Mouse (Mus musculus) MEL-GATA-1-ER (cell line): ENCODE results near the gene Ugt1a6b.
A peak's percentile ranks its signal among the peaks of the same experiment; 100 is the strongest.

Source experiments
- DNase-seq: peaks from one replicate; pipeline ENCODE4 v3.0.0-alpha.2; 2012; ENCODE audit warnings: low read depth; ENCODE audit errors: extremely low read depth

Gene Ugt1a6b

DNA sequence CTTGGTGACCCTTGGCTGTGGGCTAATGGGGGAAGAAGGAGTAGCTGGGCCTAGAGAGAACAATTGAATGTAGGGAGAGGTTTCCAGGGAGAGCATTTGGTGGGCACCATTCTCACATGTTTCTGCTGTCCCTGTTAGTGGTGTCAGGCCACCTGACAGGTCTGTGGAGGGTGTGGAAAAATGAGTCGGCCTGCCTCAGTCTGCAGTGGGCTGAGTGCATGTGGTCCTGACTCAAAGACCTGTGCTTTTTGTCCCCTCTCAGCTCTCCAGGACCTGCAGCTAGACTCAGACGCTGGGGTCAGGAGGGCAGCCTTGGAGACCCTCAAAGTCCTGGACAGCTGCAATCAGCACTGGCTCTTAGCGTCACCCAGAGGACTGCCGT lies 156.6 kb downstream of the Ugt1a6b start:
- DNase-seq: no peak

DNA sequence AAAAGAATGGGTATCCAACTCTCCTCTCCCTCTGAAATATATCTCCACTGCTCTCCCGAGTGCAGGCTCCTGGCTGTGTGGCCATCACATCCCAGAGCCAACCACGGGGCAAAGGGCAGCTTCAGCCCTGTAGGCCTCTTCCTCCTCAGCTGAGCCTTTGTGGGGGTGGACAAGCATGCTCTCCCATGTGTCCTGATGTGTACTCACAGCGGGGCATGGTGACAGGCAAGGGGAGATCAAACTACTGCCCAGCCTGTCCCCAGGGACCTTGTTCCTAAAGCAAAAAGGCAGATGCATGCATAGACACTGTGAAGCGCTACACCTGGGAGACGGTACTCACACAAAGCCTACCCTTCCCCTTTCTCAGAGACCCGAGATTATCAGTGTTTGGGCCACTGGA lies 157.1 kb downstream of the Ugt1a6b start:
- no peak for DNase-seq

DNA sequence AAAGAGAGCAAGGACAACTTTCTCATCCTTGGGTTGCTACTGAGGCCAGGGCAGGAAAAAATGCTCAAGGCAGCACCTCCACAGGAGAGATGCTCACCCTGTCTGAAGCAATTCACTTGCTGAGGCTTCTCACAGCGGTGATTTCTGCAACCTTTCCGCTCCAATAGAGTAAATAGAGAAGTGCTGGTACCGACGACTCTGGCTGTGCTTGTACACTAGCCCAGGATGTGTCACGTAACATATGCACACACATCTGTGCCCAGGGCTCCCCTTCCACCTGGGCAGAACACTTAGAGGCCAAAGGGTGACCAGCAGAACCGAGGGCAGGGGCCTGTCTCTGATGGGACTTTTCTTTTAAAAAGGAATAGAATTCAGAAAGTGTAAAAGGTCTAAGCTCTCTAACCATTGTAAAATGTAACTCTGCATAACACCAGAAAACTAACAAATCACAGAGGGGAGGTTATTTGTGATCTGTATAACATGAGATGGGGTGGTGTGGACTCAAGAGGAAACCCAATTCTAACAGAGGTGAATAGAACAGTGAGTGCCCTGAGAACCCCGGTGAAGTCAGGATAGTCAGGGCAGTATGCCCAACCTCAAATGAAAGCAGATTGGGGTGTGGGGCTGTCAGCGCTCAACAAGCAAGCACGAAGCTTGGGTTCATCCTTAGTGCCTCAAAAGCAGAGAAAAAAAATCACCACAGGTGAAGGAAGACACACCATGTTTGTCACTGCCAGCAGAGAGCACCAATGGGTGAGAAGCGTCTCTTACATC lies 157.7 kb downstream of the Ugt1a6b start:
- DNase-seq: no peak

DNA sequence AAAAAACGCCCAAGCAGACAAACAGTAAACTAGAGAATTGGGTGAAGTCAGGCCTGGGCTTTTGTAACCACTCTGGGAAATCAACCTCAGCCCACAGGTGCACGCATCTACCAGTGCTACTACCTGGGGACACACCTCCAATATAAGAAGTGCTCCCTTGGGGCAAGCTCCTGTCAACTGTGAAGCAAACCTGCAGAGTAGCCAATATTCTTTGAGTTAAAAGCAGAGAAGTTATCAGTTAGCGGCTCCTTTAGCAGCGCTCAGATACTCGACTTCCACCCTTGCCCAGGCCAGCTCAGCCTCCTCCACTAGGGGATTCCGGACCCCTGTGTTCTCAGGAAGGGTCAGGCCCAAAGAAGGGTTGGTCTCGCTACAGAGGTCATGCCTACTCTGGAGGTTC lies 158.7 kb downstream of the Ugt1a6b start:
- DNase-seq: no peak

DNA sequence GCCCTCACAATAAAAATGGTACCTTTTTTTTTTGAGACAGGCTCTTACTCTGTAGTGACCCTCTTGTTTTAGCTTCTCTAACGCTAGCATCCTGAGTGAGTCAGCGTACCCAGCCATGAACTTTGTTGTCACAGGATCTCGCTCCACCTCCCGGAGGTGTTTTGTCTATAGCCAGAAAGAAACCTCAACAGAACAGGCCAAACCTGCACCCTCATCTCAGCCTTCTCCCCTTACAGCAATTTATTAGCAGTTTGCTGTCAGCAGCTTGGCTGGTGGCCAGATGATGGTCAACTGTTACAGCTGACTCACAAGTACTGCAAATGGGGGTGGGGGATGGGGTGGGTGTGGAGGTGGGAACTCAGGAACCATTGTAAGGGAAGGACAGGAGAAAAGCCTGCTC lies 159.2 kb downstream of the Ugt1a6b start:
- DNase-seq: peak; percentile 58

DNA sequence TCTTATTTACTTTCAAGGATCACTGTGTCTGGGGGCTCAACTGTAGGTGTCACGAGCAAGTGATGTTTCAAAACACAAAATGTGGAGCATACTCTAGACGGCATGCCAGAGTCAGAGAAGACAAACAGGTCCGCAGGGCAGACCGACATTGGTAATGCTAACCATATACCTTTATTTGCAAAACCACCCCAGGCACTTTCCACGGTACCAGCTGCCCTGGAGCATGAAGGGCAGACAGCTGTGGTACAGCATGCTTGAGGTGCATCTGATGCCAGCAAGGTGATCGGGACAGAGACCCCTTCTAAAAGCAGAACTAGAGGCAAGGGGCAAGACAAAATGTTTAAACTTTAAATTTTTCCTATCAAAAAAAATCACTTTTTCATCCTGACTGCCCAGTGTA lies 159.9 kb downstream of the Ugt1a6b start:
- no peak for DNase-seq

DNA sequence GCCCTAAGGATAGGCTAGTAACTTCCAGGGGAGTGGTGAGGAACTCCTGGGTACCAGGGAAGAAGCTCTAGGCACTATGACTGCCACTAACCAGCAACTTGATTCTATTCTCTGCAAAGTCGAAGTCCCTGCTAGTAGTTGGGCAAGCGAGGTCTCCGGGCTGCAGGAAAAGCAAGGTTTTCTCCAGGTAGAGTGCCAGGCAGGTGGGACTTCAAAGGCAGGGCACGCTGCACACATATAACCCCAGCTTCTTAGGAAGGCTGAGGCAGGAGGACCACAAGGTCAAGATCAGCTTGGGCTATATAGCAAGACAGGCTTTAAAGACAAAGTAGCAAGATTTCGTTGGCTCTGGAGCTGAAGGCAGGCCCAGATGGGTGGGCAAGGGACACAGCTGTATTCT lies 160.7 kb downstream of the Ugt1a6b start:
- no peak for DNase-seq

DNA sequence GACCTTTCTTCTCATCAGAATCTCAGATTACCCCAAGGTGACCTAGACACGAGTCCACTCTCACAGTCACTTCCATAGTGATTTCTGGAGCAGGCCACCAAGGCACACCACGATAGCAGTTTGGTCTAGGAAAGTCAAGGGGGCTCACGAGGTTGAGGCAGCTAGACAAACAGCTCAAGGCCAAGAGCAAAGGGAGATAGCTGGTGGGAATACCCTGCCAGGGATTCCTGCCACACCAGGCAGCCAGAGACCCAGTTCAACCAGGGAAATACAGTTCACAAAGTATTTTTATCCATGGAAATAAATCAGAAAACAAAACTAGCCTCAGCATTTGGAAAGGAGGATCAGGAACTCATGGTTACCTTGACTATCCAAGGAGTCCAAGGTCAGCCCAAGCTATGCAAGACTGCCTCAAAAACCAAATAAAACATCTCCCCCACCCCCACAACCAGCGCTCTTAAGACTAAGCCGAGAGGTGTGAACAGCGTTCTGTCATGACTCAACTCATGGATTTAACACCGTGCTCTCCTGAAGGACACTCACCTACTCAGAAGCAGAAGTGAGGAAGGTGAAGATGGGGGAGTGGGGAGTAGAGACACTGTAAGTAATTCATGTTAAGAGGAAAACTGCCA lies 161.3 kb downstream of the Ugt1a6b start:
- DNase-seq: no peak

DNA sequence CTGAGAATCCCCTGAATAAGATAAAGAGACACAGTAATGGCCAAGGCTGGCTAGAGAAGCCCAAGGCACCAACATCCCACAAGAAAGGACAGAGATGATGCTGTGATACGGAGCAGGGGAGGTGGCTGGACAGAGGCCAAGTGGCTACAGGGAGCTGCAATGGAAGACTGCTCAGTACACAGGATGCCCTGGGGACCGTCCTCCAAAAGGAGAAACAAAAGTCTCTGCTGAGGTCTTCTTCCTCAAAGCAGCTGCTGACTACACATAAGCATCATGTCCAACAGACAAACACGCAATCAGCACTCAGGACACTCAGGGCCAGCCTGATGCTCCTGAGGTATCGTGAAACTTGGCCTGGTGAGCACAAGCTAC lies 161.8 kb downstream of the Ugt1a6b start:
- DNase-seq: no peak

DNA sequence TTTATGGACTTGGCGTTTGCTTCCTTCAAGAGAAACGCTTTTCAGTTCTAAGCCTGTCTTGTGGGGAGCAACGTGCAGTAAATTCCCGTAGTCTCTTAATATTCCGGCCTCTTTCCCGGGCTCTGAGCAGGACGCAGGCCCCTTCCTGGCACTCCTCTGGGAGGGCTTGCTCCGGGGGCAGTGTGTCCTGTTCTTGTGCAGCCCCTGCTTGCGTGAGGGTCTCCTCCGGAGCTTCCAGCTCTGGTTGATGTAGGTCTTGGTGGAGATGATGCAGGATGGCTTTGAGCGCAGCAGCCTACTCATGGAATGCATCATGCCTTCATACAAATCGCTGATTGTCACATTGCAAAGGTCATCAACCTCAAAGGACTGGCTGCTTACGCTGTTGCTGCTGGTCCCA lies 163.1 kb downstream of the Ugt1a6b start:
- no peak for DNase-seq

DNA sequence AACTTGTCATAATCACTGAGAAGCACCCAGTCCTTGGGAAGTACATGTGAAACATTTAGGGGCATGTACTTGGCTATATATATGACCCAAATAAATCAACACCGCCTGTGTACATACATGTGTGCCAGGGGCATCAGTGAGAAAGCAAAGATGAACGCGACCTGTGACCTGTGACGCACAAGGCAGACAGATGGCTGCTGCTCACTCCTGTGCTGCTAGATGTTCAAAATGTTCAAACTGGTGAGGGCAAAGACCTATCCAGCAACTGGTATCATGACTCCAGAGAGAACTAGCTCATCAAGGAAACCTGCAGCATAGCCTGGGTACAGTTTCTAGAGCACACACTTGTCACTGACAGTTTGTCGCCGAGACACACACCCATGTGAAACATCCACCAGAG lies 164.4 kb downstream of the Ugt1a6b start:
- DNase-seq: no peak

DNA sequence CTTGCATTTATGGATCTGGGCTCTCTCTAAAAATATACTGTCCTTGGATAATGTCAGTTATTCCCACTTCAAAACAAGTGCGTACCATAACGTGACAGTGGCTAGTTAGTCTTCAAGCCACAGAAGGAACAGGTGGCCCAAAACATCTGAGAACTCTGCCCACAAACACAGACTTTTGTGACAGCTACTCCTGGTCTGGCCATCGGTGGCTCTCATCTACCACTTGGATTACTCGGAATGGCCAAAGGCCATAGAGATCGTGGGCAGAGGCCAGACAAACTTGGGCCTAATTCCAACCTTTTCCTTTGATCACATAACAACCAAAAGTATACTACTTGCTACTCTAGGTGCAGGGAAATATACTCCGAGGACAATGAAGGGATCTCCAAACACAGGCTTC lies 165.0 kb downstream of the Ugt1a6b start:
- no peak for DNase-seq
